Mouse (Mus musculus): Measurements from ENCODE around the gene Glrx. TPM values are rescaled to one million over a fixed set of nuclear protein-coding genes. Genes with fewer than 3 reads are reported as not detected.

Glrx gene
- polyA plus RNA-seq (2015; fragmentation: Nextera tagmentation; extraction: Ambion mirVana), result 26.4 and 30.3 TPM in 2 replicates

DNA sequence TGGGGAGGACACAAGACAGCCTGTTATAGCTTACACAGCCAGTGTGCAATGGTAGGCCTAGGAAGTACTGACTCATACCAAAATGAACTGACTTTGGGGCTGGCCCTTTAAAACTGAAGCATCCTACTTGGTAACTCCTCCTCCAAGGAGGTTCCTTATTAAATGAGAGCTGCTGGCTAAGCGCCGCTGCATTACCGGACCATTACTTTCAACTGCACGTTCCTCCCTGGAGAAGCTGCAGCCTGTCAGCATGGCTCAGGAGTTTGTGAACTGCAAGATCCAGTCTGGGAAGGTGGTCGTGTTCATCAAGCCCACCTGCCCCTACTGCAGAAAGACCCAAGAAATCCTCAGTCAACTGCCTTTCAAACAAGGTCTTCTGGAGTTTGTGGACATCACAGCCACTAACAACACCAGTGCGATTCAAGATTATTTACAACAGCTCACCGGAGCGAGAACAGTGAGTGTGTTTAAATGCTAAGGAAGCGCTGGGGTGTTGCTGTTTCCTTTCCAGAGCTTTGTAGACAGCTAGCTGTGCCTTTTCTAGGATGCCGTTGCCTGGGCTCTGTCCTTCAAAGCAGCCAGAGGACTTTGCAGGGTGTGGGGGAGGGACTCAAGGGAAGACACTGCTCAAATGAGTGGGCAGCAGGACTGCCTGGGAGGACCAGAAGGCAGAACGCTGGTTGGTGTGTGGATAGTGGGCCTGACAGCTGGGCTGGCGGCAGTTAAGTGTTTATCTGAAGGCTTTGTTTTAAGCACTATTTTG lies at the start of gene Glrx:
TSS of gene Glrx (plus strand) at position 150 of the 763 bp plus-strand sequence.
- peak within 1 kb of the TSS; percentile 69 for H3K4me2 ChIP-seq
- H3K4me3 ChIP-seq, result peak within 1 kb of the TSS; percentile 45
- ATAC-seq, result peak; percentile 91
- peaks cover 16% of the 10 kb centered on the region for H3K4me1 ChIP-seq
- no peaks in the 10 kb centered on the region for H3K9me3 ChIP-seq (replicated peaks)
- H3K27me3 ChIP-seq, result no peaks in the 10 kb centered on the region
- under 1% methylated on average over 12 of the region's 12 CpGs for WGBS
- H3K36me3 ChIP-seq (ENCODE audit: poor library complexity, severe bottlenecking), result no peaks in the 10 kb centered on the region
- peak within 1 kb of the TSS; percentile 62 for H3K27ac ChIP-seq
- peak within 1 kb of the TSS; percentile 63 for H3K9ac ChIP-seq

DNA sequence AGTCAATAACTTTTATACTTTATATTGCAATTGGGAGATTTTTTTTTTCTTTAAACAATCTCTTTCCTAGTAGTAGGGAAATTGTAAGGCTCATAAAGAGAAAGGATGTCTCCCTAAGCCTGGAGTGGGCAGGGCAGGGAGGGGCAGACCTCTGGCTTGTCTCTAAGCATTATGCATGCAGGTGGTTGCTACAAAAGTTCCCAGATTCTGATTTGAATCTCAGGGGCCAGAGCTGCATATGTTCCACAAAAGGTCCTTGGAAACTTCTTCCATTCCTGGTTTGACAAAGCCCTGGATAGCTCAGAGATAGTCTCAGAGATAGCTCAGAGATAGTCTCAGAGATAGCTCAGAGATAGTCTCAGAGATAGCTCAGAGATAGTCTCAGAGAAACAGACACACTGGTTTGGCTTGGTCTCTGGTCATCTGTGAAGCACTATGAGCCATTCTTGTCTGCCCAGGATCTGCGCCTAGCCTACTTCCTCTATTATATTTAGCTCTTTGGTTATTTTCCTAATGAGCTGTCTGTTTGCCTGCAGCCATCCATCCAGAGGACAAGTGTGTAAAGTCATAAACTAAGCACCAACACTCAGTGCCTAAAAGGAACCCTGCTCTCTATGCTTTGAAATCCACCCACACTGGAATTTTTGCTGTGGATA lies 49.0 kb upstream of the Glrx start:
- Histone ChIP-seq H3K27ac (no peak overlapping the region), H3K27me3 (no peaks in the 10 kb centered on the region), H3K9me3 (replicated peaks) (no peaks in the 10 kb centered on the region), H3K4me1 (no peaks in the 10 kb centered on the region), H3K4me3 (no peak overlapping the region), H3K4me2 (no peak overlapping the region), H3K36me3 (ENCODE audit: poor library complexity, severe bottlenecking) (no peaks in the 10 kb centered on the region), H3K9ac (no peak overlapping the region)
- 78% methylated on average over 1 of the region's 1 CpGs for WGBS
- no peak for ATAC-seq

DNA sequence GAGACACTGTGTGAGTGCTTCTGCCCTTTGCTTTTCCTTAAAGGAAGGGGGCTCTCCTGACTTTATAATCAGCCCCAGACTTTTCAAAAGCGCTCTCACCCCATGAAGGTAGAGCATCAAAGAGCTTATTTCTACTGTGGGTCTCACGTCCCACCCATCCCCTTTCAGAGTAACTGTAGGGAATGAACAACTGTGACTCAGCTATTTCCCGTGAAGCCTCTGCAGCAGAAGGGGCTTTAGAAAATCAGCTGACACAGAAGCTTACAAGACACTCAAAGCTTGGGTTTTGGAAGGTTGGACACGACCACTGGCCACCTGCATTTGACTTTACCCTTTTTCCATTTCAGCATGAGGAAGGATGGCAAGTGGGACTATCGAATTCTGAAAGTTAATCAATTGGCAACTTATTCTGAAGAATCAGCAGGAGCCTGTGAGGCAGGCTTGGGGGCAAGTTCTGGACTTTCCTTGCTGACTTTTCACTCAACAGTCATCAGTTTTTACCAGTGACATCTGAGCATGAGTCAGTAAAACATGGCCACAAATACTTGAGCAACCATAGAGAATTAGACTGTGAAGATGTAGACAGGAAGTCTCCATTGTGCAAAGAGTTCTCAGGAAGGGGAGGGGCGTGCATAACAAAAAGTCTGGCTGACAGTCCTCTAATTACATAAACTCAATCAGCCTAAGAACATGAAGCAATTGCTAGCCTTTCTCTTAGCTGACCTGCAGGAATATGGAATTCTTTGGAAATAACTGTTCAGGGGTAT lies 45.6 kb upstream of the Glrx start:
- Histone ChIP-seq H3K4me1 (0 out of 2 replicates have a peak, but pooled peaks cover 4% of the 10 kb centered on the region), H3K27me3 (no peaks in the 10 kb centered on the region), H3K9me3 (replicated peaks) (no peaks in the 10 kb centered on the region), H3K36me3 (ENCODE audit: poor library complexity, severe bottlenecking) (no peaks in the 10 kb centered on the region), H3K4me2 (no peak overlapping the region), H3K4me3 (no peak overlapping the region), H3K9ac (no peak overlapping the region), H3K27ac (no peak overlapping the region)
- 70% methylated on average over 6 of the region's 6 CpGs for WGBS
- no peak for ATAC-seq

DNA sequence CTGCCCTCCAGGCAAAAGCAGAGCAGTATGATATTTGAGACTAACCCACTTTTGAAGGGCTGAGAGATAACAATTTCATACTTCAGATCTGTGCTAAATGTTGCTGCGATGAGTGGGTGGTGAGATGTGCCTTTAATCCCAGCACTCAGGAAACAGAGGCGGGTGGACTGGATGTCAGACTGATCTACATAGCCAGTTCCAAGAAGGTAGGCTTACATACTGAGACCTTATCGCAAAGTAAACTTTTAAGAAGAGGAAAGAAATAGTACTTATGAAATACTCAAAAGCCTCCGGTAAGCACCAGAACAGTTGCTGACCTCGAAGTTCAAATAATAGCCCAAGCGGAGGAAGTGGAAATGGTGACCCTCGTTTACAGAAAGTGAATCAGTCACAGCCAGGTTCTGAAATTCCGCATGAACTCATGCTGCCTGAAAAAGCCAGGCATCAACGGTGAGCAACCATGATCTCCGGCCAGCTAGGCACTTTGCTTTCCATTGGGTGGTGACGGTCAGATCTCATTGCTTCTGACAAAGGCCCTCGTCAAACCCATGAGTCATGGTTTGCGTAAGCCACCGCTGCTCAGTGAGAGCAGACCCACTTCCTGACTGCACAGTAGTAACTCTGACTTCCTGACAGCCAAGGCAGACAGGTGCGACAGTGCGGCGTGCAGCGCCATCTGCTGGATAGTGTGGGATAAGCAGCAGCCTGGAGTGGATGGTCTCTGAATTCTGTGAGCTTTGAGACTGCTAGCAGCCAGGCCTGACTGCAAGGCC lies 42.1 kb upstream of the Glrx start:
- peak; percentile 98 for ATAC-seq
- WGBS, result 34% methylated on average over 18 of the region's 18 CpGs
- H3K4me1 ChIP-seq, result 0 out of 2 replicates have a peak, but pooled peaks cover 4% of the 10 kb centered on the region
- H3K9ac ChIP-seq, result 0 out of 2 replicates have a peak overlapping the region, but pooled peaks have one; percentile 45
- H3K36me3 ChIP-seq (ENCODE audit: poor library complexity, severe bottlenecking), result no peaks in the 10 kb centered on the region
- H3K4me2 ChIP-seq, result peak overlapping the region; percentile 55
- no peak overlapping the region for H3K27ac ChIP-seq
- no peaks in the 10 kb centered on the region for H3K9me3 ChIP-seq (replicated peaks)
- H3K4me3 ChIP-seq, result peak overlapping the region; percentile 24
- H3K27me3 ChIP-seq, result no peaks in the 10 kb centered on the region

DNA sequence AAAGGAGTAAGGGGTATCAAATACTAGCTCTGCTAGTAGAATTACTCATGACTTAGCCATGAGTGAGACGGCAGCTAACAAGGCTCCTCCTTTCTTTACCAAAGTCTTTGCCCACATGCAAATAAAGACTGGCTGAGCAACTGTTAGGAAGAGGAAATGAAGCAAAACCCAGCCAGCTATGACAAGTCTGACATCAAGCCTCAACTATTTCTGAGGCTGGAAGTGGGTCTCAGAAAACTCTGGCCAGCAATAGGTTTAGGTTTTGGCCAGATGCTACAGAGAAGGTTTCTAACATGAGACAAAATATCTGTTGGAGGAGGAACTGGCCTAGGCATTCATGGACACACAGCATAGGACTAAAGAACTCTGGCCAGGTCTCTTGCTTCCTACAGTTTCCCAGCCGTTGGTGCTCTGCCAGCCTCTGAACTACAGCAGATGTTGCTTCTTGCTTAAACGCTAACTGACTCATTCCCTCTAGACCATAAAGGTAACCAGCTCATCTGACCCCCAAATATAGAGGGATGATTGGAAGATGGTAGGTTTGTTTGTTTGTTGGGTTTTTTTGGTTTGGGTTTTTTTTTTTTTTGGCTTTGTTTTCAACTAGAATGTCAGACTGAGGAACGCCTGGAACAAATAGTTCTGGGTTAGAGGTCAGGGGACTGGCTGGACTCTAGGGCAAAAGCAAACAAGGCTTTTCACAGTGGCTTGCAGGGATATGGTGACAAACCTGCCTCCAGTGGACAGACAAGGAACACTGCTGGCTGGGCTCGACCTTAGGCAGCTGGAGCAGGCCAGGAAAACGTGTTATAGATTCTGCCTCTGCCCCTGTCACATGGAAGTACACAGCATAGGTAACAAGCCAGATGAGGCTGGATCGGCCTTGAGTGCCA lies 41.0 kb upstream of the Glrx start:
- no peak; the same call in 1 of the 2 replicates for ATAC-seq
- no peaks in the 10 kb centered on the region for H3K9me3 ChIP-seq (replicated peaks)
- H3K36me3 ChIP-seq (ENCODE audit: poor library complexity, severe bottlenecking), result no peaks in the 10 kb centered on the region
- WGBS, result 82% methylated on average over 7 of the region's 7 CpGs
- H3K27ac ChIP-seq, result no peak overlapping the region
- no peak overlapping the region for H3K4me2 ChIP-seq
- 0 out of 2 replicates have a peak, but pooled peaks cover 4% of the 10 kb centered on the region for H3K4me1 ChIP-seq
- H3K27me3 ChIP-seq, result no peaks in the 10 kb centered on the region
- H3K4me3 ChIP-seq, result no peak overlapping the region
- H3K9ac ChIP-seq, result no peak overlapping the region

DNA sequence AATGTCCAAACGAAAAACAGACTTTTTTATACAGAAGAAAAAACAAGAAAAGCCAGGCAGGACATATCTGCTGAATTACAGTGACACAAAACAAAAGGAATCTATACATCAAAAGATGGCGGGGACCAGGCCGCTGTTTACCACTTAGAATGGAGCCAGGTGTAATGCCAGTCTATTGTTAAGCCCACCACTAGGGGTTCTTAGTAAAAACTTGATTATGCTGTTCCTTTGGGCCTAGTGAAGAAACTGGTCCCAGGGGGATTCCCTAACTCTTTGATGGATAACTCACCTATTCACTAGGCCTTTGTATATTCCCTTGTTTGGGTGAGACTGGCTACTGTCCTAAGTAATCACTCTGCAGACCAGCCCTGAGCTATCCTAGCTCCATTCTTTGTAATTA lies 40.2 kb upstream of the Glrx start:
- Histone ChIP-seq H3K36me3 (ENCODE audit: poor library complexity, severe bottlenecking) (no peaks in the 10 kb centered on the region), H3K4me1 (0 out of 2 replicates have a peak, but pooled peaks cover 4% of the 10 kb centered on the region), H3K4me3 (no peak overlapping the region), H3K27me3 (no peaks in the 10 kb centered on the region), H3K9ac (no peak overlapping the region), H3K27ac (no peak overlapping the region), H3K9me3 (replicated peaks) (no peaks in the 10 kb centered on the region), H3K4me2 (no peak overlapping the region)
- no peak for ATAC-seq
- WGBS, result 86% methylated on average over 3 of the region's 3 CpGs

DNA sequence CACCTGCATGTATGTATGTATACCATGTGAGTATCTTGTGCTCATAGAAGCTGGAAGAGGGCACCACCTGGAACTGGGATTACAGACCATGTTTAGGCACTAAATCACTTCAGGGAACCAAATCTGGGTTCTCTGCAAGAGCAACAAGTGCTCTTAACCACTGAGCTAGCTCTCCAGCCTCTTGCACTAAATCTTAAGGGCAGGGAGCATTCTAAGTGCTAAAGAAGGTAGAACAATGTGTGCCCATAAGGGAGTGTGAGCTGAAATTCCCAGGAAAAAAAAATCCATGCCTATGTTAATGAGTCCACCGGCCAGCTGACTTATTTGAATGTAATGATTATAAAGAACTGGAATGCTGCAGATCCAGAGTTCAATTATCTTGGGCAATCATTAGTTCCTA lies 31.7 kb upstream of the Glrx start:
- Histone ChIP-seq H3K27me3 (no peaks in the 10 kb centered on the region), H3K27ac (no peak overlapping the region), H3K36me3 (ENCODE audit: poor library complexity, severe bottlenecking) (no peaks in the 10 kb centered on the region), H3K4me3 (no peak overlapping the region), H3K4me2 (no peak overlapping the region), H3K9ac (no peak overlapping the region), H3K9me3 (replicated peaks) (no peaks in the 10 kb centered on the region), H3K4me1 (no peaks in the 10 kb centered on the region)
- no peak for ATAC-seq
- 49% methylated on average over 1 of the region's 1 CpGs for WGBS

DNA sequence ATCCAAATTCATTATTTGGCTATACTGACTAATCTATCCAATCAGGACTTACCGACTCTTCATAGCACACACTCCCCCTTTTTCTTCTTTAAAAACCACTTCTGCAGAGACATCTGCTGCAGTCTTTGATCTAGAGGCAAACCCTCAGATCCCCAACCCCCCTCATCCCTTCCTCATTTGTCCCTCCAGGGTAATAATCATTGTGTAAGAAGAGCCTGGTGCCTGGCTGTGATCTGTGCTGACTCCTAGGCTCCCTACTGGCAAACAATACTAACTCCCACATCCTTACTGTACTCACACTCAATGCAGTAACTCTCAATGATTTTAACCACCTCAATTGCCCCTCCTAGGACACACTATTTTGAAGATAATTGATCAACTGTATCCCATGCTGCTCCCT lies 29.7 kb upstream of the Glrx start:
- H3K36me3 ChIP-seq (ENCODE audit: poor library complexity, severe bottlenecking), result no peaks in the 10 kb centered on the region
- no peaks in the 10 kb centered on the region for H3K4me1 ChIP-seq
- H3K9ac ChIP-seq, result no peak overlapping the region
- H3K27ac ChIP-seq, result no peak overlapping the region
- no peak overlapping the region for H3K4me3 ChIP-seq
- no peak for ATAC-seq
- no peaks in the 10 kb centered on the region for H3K9me3 ChIP-seq (replicated peaks)
- H3K4me2 ChIP-seq, result no peak overlapping the region
- H3K27me3 ChIP-seq, result no peaks in the 10 kb centered on the region
- 93% methylated on average over 1 of the region's 1 CpGs for WGBS

DNA sequence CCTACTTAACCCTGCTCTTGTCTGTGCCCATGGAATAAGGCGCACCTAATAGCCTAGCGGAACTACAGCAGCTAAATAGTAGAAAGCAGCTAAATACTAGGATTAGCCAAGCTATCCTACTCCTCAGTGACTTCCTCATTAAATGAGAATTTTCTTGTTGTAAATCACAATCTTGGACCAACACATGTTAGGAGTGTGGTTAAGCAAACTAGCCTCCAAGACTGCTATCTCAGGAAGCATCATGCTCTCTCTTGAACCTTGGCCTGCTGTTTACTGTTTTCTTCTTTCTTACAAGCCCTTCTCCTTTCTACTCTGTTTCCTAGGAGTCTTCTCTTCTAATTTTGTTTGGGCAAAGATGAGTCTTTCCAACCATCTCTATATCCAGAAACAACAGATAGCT lies 22.5 kb upstream of the Glrx start:
- H3K4me1 ChIP-seq, result no peaks in the 10 kb centered on the region
- no peak overlapping the region for H3K9ac ChIP-seq
- WGBS, result 95% methylated on average over 2 of the region's 2 CpGs
- H3K36me3 ChIP-seq (ENCODE audit: poor library complexity, severe bottlenecking), result no peaks in the 10 kb centered on the region
- no peak for ATAC-seq
- no peak overlapping the region for H3K4me3 ChIP-seq
- H3K27me3 ChIP-seq, result no peaks in the 10 kb centered on the region
- H3K27ac ChIP-seq, result no peak overlapping the region
- no peaks in the 10 kb centered on the region for H3K9me3 ChIP-seq (replicated peaks)
- H3K4me2 ChIP-seq, result no peak overlapping the region

DNA sequence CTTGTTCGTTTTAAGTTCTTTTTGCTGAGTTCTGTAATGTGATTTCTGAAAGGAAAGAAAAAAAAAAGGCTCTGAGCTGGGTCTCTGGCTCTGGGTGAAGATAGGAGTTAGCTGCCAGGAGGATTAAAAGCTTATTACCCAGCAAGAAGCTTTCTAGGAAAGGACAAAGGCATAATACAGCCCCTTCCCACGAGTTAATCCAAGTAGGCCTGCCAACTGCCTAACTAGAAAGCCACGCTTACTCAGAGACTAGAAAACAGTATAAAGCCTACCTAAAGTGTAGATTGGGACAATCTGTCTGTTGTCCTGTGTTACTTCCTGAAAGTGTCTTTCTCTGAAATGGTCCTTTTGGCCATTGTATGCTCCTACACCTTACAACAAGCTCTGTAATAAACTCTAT lies 21.2 kb upstream of the Glrx start:
- no peak overlapping the region for H3K9ac ChIP-seq
- no peaks in the 10 kb centered on the region for H3K27me3 ChIP-seq
- no peaks in the 10 kb centered on the region for H3K4me1 ChIP-seq
- H3K36me3 ChIP-seq (ENCODE audit: poor library complexity, severe bottlenecking), result no peaks in the 10 kb centered on the region
- no peak for ATAC-seq
- H3K4me3 ChIP-seq, result no peak overlapping the region
- 7% methylated on average over 3 of the region's 3 CpGs for WGBS
- no peaks in the 10 kb centered on the region for H3K9me3 ChIP-seq (replicated peaks)
- no peak overlapping the region for H3K4me2 ChIP-seq
- H3K27ac ChIP-seq, result no peak overlapping the region
